Mouse (Mus musculus) liver, adult (tissue): ENCODE data around the gene H2afv.

ENCODE experiments used
- GATA4 ChIP-seq: IDR thresholded peaks from 2 replicates; pipeline ENCODE4 v1.6.1; 2014; ENCODE audit warnings: mild to moderate bottlenecking, low read length; ENCODE audit not compliant: insufficient replicate concordance

Gene H2afv

DNA sequence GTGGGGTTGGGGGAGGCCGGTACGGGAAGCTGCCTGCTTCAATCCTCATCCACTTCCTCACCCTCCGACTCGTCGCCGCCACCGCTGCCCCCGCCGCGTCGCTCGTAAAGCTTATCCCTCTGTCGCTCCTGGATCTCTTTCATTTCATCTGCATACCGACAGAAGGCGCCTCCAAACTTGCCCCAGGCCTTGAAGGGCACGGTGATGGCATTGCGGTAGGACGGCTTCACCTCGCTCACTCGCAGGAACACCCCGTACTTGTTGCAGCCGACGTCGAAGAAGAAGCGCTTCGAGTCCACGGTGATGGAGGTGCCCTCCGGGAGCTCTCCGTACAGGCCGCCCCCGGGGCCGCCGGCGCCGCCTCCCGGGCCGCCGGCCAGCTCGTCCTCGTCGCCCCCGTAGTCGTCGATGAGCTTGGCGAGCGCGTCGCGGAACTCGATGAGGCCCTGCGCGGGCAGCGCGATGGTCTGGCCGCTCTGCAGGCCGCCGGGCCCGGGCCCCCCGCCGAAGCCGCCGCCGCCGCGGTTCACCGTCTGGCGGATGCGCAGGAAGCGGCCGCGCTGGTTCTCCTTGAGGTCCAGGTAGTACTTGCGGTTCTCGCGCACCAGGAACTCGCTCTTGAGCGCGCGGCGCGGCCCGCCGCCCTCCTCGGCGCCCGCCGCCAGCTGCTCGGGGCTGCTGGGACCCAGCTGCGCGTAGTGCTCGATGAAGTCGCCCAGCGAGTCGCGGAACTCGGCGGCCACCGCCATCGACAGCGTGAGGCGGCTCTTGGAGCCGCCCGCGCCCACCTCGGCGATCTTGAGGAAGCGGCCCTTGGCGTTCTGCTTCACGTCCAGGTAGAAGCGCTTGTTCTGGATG, 30.9 kb upstream of the H2afv start:
- no peak for TF ChIP-seq GATA4

DNA sequence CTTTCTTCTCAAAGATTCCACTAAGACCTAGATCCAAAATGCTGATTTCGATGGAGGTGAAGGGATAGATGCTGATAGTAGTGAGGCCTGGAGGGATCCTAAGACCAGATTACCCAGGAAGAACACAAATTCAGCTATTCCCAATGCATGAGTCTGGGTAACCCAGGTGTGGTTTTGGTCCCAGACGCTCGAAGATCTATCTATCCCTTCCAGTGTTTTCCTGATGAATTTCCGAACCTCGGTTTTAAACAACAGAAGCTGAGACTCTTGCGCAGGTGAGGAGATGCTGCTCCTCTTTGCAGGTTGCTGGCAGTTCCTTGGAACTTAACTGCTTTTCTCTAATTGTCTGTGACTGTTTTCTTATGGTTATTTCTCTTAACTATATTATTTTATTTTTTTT, 30.1 kb upstream of the H2afv start:
- no peak for TF ChIP-seq GATA4

DNA sequence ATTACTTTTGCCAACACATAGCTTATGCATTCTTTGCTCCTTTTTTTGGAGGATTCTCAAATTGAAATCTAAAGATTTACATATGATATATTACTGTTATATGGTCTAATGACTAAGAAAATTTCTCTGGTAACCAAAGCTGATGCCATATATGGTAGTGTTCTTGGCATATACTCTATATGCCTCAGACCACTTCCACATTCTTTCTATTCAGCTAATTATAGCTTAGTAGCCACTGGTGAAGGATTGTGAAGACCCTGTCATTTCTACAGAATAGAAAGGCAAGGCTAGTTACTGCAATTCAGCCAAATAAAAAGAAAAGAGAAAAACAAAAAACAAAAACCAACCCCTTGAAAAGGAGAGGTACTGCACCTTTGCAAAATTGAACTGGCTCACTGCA, 27.8 kb upstream of the H2afv start:
- TF ChIP-seq GATA4, result no peak

DNA sequence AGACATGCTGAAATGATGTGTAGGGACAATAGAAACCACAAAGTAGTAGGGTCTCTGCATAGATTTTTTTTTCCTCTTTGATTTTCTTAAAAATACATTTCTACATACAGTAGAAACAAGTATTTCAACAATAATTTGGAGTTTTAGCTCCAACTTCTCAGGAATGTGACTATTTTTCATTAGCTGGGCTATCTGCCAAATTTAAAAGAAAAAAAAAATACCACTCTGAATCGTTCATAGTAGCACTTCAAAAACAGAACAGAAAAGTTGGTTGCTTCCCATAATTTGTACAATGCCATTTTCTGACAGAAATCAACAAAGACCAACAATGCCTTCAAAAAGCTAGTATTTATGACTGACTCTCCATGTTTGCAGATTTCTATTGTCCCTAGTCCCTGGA, 27.2 kb upstream of the H2afv start:
- TF ChIP-seq GATA4, result no peak

DNA sequence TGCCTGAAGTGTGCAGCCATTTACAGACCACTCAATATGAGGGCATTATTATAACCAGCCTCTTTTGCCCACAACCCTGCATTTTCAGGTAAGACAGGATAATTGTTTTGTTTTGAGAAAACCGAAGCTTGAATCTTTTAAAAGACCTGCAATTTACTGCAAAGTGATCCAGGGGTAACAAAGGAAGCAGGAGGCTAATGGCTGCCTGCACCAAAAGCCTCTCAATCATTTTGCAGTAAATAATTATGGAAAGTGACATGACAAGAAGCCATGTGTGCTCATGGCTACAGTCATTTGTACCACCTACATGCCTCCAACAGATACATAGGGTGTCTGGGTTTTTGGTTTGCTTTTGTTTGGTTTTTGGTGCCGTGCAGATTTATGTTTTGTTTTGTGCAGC, 26.8 kb upstream of the H2afv start:
- no peak for TF ChIP-seq GATA4

DNA sequence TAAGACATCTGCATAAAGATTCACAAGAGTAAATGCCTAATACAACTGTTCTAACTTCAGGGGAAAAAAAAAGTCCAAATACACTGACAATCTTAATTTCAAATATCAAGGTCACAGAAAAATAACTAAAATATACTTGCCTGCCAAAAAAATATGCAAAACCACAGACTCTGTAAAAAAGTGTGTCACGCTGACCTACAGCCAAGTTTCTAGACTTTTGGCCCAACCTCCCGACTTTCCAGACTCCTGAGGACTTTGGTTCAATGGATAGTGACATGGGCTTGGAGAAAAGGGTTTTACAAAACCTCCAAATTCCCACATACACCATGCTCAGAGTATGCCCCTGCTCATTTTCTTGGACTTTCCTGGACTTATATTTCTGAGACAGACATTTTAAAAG, 24.3 kb upstream of the H2afv start:
- no peak for TF ChIP-seq GATA4

DNA sequence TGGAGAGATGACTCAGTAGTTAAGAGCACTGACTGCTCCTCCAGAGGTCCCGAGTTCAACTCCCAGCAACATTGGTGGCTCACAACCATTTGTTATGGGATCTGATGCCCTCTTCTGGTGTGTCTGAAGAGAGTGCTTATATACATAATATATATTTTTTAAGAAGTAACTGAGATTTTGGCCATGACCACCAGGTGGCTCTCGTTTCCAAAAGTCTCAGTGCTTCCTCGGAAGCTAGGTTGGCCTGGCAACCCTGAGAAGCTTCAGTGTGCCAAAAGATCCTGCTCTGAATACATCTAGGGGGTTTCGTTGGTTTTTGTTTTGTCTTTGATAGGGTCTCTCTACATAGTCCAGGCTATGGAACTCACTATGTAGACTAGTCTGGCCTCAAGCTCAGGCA, 20.9 kb upstream of the H2afv start:
- TF ChIP-seq GATA4, result no peak

DNA sequence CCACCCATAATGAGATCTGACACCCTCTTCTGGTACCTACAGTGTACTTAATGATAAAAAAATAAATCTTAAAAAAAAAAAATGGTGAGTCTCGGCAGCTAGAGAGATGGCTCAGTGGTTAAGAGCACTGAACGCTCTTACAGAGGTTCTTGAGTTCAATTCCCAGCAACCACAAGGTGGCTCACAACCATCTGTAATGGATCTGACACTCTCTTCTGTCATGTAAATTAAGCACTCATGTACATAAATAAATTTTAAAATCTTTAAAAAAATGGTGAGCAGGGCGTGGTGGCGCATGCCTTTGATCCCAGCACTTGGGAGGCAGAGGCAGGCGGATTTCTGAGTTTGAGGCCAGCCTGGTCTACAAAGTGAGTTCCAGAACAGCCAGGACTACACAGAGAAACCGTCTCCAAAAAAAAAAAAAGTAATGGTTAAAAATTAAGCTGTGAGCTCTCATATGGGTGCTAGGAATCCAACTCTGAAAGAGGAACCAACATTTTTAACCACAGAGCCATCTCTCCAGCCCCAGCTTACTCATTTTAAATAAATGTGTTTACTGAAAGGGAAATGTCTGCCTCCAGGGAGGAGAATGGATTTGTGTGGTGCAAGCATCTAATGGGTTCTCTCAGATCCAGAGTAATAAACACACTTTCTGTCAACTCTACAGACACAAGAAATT, 19.1 kb upstream of the H2afv start:
- no peak for TF ChIP-seq GATA4

DNA sequence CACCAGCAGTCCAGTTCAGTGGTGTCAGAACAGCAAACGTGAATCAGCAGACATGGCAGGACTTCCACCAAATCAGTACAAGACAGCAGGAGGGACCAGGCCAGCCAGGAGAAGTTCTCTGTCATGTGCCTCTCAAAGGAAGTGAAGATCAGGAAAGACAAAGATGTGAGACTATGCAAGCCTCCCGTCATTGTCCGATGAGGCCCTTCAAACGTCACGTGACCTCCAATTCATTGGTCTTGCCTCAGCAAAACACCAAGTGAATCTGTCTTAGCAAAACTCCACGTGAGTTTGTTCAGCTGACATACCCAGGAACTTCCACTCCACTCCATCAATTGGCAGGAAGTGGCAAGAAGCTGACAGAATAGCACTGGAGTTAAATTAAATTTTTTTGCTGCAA, 11.8 kb upstream of the H2afv start:
- no peak for TF ChIP-seq GATA4

DNA sequence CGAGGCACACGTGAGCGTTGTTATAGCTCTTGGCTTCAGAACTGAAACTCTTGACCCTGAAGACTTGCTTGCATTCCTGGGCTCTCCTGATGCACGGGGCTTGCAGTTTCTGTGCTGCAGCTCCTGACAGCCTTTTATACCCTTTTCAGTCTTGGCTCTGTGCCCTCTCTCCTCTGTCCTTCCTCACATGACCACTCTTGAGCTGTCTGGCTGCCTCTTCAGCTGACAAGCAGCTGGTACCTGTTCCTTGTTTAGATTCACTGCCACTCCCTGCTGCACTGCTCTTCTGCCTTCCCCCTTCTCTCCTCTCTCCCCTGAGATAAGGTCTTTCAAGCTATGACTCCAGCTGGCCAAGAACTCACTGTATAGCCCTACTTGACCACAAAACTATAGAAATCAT, 3.2 kb upstream of the H2afv start:
- no peak for TF ChIP-seq GATA4

DNA sequence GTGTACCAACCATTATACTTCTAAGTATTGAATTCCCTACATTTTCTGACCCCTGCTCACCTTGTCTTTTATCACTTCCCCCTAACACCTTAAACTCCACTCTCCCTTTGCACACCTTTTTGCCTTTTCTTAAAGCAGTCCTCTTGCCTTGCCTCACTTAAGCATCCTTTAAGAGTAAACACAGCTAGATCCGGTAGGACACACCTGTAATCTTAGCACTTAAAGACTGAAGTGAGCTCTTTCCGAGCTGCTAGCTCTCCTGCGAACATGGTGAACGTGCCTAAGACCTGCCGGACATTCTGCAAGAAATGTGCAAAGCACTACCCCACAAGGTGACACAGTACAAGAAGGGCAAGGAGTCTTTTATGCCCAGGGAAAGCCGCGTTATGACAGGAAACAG, 1.7 kb upstream of the H2afv start:
- TF ChIP-seq GATA4, result no peak

DNA sequence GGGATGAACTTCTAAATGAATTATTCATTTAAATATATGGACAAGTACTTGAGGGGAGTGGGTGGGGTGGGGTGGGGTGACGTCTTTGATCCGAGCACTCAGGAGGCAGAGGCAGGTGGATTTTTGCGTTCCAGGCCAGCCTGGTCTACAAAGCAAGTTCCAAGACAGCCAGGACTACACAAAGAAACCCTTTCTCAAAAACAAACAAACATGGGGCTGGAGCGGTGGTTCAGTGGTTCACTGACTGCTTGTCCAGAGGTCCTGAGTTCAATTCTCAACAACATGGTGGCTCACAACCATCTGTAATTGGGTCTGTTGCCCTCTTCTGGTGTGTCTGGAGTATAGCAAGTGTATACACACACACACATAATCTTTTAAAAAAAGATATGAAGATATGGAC, 1.2 kb upstream of the H2afv start:
- TF ChIP-seq GATA4, result no peak

DNA sequence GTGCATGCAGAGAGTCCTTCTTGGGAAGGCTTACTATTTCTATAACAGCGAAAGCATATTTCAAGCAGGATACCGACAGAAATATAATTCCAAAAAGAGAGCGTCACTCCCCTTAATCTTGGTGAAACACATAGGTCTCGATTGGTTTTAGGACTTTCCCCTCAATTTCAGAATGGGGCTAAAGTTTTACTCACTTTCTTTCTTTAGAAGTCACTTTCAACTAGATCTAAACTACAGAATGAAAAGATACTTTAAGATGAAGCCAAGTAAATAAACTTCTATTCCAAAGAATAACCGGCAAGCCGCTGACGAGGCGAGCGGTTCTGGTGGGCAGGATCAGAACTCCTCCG, 541 bp downstream of the H2afv start:
- TF ChIP-seq GATA4, result no peak

DNA sequence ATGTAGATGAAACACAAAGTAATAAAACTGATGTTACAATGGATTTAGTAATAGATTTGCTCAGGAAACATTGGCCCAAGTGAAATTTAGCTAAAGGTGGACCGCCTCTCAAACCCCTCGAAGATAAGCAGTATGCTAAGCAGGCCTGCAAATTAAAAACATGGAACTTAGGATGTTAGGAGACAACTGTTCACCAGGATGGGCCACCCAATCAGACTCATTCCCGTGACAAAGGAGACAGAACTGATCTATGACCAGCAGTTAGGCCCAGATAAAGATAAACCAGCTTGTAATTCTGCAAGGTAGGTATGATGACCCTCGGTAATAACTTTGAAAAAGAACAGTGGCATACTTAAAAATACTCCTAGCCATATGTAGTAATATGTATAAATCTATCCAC, 1.1 kb downstream of the H2afv start:
- no peak for TF ChIP-seq GATA4

DNA sequence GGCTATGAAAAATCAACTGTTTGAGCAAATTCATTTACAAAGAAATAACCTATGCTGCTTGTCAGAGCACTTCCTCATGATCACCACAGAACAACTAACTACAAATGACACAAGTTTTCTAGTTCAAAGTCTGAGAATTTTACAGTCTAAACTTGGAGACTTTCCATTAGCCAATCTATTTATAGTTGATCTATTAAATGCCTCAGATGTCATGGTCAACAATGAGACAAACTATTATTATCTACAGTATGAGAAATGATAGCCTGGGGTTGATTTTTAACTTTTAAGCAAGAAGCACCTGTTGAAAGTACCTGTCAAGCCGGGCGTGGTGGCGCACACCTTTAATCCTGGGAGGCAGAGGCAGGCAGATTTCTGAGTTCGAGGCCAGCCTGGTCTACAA, 1.7 kb downstream of the H2afv start:
- TF ChIP-seq GATA4, result no peak

DNA sequence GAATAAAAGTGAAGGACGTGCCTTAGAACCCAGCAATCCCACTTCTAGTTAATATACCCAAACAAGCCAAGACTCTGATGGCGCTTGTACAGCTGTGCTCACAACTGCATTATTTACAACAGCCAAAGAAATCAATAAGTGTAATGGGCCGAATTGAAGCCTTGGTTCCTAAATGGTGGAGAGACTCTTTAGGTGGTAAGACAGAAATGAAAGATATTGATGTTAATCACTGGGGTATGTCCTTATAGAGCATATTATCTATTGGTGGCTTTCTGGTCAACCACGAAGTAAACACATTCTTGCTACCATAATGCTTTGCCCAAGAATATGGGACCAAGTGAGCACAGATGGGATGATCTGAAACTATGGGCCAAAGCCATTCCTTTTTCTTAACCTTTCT, 4.1 kb downstream of the H2afv start:
- no peak for TF ChIP-seq GATA4

DNA sequence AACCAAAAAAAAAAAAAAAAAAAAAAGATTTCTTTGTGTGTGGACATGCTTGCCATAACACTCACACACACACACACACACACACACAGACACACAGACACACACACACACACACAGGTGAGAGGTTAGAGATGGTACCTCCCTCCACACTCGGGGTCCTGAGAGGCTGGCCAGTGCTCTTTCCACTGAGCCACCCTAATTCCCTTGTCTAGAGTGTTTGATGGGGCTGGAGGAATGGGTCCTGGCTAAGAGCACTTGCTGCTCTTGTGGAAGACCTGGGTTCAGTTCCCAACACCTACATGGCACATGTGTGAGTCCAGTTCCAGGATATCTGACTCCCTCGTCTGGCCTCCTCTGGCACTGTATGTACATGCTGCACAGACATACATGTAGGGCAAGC, 6.6 kb downstream of the H2afv start:
- no peak for TF ChIP-seq GATA4

DNA sequence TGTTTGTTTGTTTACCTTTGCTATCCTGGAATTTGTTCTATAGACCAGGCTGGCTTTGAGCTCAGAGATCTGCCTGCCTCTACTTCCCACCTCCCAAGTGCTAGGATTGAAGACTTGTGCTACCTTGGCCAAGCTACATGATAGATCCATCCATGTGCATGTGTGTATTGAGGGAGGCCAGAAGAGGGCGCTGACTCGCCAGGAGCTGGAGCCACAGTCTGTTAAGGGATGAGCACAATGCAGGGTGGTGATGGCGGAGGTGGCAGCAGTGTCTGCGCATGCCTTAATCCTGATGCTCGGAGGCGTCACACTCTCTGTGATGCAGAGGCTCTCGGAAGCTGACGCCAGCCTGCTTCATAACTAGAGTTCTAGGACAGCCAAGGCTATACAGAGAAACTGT, 7.8 kb downstream of the H2afv start:
- TF ChIP-seq GATA4, result no peak

DNA sequence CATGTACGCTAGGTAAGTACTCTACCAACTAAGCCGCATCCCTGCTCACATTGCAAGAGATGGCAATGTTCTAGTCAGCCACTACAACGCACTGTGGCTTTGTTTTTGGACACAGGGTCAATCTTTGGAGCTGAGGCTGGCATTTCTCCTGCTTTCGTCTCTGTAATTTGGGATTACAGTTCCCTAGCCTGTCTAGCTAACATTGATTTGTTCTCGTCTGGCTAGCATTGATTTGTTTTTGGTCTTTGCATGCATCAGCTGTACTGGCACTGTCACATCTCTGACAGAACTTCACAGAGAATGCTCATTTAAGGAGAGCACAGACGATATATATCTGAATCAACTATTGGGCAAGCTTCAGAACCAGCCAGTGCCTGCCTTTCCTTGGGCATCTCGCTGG, 14.1 kb downstream of the H2afv start:
- TF ChIP-seq GATA4, result no peak
